Mouse (Mus musculus): ENCODE results near the gene Trim6. TPM values are rescaled to one million over a fixed set of nuclear protein-coding genes. Genes with fewer than 3 reads are reported as not detected.

Trim6 gene
- 0.39 and 0.59 TPM in 2 replicates for polyA plus RNA-seq (2012; rRNA removed)

DNA sequence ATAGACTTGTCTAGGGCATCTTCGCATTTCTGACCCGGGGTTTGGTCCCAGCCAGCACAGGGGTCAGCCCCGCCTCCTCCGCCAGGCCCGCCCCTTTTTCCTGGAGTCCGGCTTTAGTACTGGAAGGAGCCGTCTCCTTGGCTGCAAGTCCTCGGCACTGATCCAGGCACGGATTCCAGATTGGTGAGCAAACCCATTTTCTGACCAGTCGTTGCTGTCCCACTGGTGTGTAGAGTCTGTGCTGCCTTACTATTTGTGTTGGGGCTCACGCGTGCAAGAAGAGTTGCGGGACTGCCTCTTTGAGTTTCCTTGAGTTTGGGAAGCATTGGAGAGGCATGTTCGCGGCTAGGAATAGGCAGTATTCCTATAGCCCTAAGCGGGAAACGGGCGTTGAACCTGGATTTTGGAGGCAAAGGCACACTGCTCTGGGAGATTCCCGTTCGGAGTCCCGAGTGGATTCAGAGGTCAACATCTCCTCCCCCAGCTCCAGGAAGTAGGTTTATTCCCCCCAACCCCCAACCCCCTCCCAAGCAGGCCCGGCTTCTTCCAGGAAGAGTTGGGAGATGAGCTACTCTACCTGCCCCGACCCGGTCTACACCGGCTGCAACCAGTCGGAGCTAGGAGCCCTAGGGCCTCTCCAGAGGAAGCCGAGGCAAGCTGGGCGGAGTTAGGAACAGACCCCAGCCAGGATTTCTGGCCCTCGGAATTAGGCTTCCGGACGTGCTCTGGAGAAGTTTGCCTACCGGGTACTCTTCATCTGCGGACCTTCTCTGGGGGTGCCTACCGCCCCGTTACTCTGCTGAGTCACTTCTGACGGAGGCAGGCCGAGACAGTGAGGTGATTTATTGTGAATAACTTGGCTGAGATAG, at the start of gene Trim6:
Gene Trim6, plus strand, starts transcription at position 93 of the 869 bp plus-strand sequence.

DNA sequence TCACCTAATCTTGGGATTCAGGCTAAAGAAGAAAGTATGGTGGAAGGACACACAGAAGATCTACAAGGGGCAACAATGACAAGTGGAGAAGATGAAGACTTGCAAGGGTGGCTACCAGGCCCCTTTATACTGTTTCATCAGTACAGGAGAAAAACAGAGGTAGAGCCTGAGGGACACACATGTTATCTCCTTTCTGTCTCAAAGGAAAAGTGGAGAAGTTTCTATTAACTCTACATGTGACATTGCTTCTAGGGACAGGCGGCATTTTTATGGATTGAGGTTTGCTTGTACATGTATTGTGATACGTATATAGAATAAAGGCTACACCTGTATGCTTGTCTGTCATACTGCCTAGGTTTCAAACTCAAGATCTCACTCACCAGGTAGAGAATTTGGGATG, 35.3 kb upstream of the Trim6 start, which contains the start of gene Olfr648:
Gene Olfr648, minus strand, starts transcription at position 101 of the 400 bp plus-strand sequence.

DNA sequence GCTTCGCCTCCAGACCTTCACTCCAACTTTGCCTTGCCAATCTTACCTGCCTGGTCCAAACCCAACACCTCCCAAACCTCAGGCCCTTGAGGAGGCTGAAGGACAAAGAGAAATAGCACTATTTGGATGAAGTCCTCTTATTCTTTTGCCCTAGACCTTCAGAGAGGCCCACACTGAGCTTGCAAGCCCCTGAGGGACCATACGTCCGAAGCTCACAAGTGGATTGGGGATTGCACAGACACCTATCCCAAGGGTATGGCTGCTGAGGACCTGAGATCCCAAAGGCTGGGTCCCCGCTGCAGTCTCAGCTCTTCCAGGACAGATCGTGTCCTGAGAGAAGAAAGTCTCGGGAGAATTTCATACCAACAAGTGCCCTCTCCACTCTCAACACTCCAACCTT, 22.7 kb upstream of the Trim6 start, which contains the start of gene Olfr649:
Gene Olfr649, minus strand, starts transcription at position 101 of the 400 bp plus-strand sequence.

DNA sequence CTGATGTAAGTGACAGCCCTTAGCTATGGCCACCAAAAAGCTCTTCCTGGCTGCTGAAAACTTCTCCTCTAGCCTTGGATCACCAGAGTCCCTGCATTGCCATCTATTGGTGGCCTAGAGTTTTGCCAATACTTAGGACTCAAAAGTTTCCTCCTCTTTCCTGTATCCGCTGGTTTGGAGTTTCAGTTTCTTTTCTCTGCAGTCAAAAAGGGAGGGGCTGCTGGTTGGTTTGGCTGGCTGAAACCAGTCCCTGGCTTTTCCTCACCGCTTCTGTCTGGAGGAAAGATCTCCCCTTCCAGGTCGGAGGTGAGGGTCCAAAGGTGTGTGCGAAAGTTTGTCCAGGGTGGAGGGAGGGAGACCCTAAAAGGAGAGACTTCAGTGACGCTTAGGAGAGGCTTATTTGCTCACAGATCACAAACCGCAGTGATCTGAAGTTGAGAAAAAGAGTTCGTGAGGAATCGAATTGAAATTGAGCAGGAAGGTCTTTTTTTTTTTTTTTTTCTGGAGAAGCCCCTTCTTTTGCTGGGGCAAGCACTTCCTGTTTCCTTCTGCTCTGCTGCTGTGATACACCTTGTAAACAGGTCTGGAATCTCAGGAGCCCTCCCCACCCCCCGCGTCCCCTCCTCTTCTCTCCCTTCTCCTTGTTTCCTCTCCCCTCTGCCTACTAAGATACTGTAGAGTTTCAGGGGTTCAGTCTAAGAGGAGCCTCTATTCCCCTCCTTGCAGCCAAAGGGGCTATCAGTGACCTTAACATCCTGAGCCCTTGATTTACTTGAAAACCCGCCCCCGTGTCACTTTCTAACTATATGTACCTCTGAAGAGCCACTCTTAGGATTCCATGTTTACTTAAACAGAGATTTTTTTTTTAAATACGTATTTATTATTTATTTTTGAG, 25.9 kb downstream of the Trim6 start, which contains the start of gene Trim34a:
Gene Trim34a, plus strand, starts transcription at position 171 of the 895 bp plus-strand sequence.

Other genes with a start within 250 kb of the Trim6 start
- not detected in 2 replicates for gene Olfr635, start 247.6 kb upstream of the Trim6 start, polyA plus RNA-seq (2012; rRNA removed)
- not detected in 2 replicates for gene Olfr638, start 220.0 kb upstream of the Trim6 start, polyA plus RNA-seq (2012; rRNA removed)
- 0.01 TPM in 1 of 2 replicates, not detected in the other for gene Olfr639, start 201.5 kb upstream of the Trim6 start, polyA plus RNA-seq (2012; rRNA removed)
- not detected in 2 replicates for gene Olfr640, start 193.2 kb upstream of the Trim6 start, polyA plus RNA-seq (2012; rRNA removed)
- gene Olfr641, start 183.3 kb upstream of the Trim6 start, polyA plus RNA-seq (2012; rRNA removed), result not detected in 2 replicates
- gene Olfr642, start 166.1 kb upstream of the Trim6 start, polyA plus RNA-seq (2012; rRNA removed), result not detected in 2 replicates
- not detected in 2 replicates for gene 4930516K23Rik, start 157.3 kb upstream of the Trim6 start, polyA plus RNA-seq (2012; rRNA removed)
- gene Olfr644, start 146.9 kb upstream of the Trim6 start, polyA plus RNA-seq (2012; rRNA removed), result not detected in 2 replicates
- gene Olfr645, start 133.3 kb upstream of the Trim6 start, polyA plus RNA-seq (2012; rRNA removed), result not detected in 2 replicates
- not detected in 2 replicates for gene Olfr646, start 113.9 kb upstream of the Trim6 start, polyA plus RNA-seq (2012; rRNA removed)
- not detected in 2 replicates for gene Ubqln5, start 89.0 kb upstream of the Trim6 start, polyA plus RNA-seq (2012; rRNA removed)
- gene Olfr643, start 81.4 kb upstream of the Trim6 start, polyA plus RNA-seq (2012; rRNA removed), result not detected in 2 replicates
- gene Ubqln3, start 75.5 kb upstream of the Trim6 start, polyA plus RNA-seq (2012; rRNA removed), result not detected in 2 replicates
- not detected in 2 replicates for gene Ubqlnl, start 68.2 kb upstream of the Trim6 start, polyA plus RNA-seq (2012; rRNA removed)
- 0.17 TPM in 1 of 2 replicates, not detected in the other for gene Olfm5, start 54.0 kb upstream of the Trim6 start, polyA plus RNA-seq (2012; rRNA removed)
- gene Olfr648, start 35.4 kb upstream of the Trim6 start, polyA plus RNA-seq (2012; rRNA removed), result 0.17 and 0.18 TPM in 2 replicates
- not detected in 2 replicates for gene Olfr649, start 22.8 kb upstream of the Trim6 start, polyA plus RNA-seq (2012; rRNA removed)
- gene Trim34a, start 25.7 kb downstream of the Trim6 start, polyA plus RNA-seq (2012; rRNA removed), result 2.1 and 3.1 TPM in 2 replicates
- gene Trim5, start 69.3 kb downstream of the Trim6 start, polyA plus RNA-seq (2012; rRNA removed), result 0.16 and 0.21 TPM in 2 replicates
- gene Trim12a, start 96.7 kb downstream of the Trim6 start, polyA plus RNA-seq (2012; rRNA removed), result 2.9 and 3.8 TPM in 2 replicates
- 0.04 TPM in 1 of 2 replicates, not detected in the other for gene Trim34b, start 110.7 kb downstream of the Trim6 start, polyA plus RNA-seq (2012; rRNA removed)
- gene Trim12c, start 134.6 kb downstream of the Trim6 start, polyA plus RNA-seq (2012; rRNA removed), result 1.7 and 1.9 TPM in 2 replicates
- 0.05 TPM in 1 of 2 replicates, not detected in the other for gene Trim30b, start 151.1 kb downstream of the Trim6 start, polyA plus RNA-seq (2012; rRNA removed)
- gene Trim30c, start 182.0 kb downstream of the Trim6 start, polyA plus RNA-seq (2012; rRNA removed), result 0.05 and 0.08 TPM in 2 replicates
- gene Trim30a, start 246.4 kb downstream of the Trim6 start, polyA plus RNA-seq (2012; rRNA removed), result 1.3 and 1.9 TPM in 2 replicates